Mouse (Mus musculus) left cerebral cortex, adult 11 months (tissue): ENCODE measurements around the gene Fads6.

Source experiments
- DNase-seq: peaks from one replicate; pipeline ENCODE4 v3.0.0; 2022; ENCODE audit warnings: low spot score

Gene Fads6

DNA sequence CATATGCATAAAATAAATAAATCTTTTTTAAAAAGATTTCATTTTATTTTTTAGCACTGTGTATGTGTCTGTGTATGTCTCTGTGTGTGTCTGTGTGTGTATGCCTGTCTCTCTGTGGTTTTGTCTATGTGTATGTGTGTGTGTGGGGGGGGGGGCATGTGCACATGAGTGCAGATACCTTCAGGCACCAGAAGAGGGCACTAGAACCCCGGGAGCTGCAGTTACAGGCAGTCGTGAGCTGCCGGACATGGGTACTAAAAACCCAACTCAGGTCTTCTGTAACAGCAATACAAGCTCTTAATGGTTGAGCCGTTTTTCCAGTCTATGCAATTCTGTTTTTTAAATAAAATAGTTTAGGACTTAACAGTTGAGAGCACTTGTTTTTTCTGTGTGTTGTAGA, 3.3 kb upstream of the Fads6 start:
- DNase-seq, result no peak

DNA sequence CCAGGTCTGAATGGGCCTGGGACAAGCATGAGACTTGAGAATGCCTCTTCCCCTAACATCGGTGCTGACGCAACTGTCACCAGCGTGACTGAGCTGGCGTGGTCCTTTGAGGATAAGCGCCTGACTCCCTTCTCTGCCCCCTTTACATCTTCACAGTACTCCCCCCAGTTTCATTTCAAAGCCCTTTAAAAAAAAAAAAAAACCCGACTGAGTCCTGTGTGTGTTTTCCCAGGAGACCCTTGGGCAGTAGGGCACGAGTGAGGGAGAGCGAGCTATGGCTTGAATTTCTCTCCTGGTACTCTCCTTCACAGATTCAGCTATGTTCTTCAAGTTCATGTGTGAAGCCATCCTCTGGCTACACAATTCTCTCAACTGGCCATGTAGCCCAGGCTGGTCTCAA, 697 bp upstream of the Fads6 start:
- no peak for DNase-seq

DNA sequence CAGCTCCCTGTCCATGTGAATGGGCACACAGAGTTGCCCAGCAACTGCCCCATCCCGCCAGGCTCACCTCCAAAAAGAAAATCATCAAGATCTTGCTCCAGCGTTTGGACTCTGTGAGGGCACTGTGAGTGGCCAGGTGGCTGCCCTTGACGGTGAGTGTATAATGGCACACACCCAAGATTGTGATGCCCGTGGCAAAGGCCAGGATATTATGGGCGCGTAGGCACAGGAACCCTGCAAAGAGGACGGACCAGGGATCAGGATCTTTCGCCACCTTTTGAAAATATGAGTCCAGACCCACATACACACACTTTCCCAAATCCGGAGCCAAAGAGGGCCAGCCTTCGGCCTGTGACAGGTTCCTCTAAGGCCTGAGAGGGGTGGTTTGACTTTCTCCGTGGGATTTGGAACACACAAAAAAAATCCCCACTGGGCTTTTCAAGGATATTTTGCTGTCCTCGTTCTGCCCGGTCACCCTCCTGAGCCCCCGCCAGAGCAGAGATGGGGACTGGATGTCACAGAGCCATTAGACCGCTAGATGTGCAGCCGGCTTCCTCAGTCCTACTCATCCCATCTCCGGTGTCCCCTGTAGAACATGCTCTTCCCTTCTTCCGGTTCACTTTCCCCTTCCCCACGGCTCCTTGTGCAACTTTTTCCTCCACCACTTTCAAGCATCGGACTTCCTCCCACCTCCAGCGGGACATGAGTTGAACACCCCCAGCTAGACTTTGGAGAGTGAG, 822 bp downstream of the Fads6 start:
- no peak for DNase-seq

DNA sequence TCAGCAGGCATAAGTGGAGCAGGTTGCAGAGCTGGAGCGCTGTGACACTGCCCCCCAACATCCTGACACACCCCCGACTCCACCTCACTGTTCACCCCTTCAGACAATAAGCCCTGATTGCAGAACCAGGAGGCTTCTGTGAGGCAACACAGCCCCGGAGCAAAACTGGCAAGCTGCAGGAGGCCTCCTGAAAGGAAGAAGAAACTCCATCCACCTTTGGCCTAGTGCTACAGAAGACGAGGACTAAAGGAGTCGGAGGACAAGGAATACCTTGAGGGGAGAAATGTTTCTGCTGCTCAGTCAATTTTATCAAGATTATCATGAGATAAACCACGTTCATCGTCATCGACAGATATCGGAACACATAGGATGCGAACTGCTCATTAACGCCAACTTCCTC, 1.5 kb downstream of the Fads6 start:
- no peak for DNase-seq

DNA sequence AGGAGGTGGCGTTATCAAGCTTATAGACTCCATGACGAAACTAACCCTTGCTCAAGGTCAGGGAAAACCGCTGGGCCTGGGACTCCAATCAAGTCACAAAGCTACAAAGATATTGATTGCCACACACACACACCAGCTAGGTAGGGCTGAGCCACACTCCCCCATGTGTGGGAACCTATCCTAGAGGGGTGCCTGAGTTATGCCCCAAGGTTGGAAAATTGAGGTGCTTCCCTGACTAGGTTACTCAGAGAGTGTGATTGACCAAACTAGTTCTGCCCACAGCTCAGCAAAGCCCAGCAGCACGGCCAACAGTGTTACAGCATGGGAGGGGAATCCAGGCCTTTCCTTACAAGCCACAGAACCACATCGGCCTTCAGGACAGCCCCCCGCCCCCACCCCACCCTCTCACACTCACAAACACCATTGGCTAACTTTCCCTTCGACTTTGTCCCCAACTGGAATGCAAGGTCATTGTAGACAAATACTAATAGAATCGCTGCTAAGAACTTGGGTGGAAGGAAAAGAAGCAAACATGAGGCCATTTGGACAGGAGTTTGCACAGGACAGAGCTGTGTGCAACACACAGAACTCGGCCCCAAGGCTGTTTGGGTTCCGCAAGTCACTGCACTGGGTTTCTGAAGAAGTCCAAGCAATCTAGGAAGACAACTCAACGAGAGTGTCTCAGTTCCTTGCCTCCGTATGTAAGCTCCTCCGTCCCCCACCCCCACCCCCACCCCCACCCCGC, 4.7 kb downstream of the Fads6 start:
- no peak for DNase-seq

DNA sequence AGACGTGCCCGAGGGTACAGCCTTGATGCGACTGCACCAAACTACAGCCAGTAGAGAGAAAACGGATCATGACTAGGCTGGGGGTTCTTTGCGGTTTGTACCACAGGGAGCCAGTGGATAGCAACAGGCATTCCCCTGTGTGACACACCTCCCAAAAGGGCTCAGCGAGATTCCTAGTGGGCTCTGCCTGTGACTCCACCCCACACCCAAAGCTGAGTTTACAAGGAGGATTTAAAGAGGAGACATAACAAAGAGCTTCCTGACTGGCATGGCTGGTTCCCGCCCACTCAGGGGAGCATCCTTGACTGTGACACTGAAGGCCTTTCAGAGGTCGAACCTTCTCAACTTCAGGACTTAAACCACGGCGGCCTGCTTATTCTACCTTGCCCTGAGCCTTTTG, 6.0 kb downstream of the Fads6 start:
- no peak for DNase-seq

DNA sequence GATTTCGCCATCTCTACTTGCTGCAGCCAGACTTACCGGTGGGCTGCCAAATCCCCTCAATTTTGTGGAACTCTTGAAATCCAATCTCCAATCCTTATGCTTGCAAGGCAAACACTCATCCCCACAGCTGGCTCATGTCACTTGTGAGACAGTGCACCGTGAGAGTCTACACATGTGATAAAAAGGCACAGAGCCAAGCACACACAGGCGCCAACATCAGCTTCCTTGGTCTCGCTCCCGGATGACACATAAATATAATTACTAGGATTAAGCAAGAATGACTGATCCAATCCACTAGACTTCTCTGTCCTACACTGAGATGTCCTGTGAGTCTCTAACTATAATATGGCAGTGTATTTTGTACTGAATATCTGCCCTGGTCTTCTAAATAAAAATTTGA, 6.5 kb downstream of the Fads6 start:
- DNase-seq, result no peak

DNA sequence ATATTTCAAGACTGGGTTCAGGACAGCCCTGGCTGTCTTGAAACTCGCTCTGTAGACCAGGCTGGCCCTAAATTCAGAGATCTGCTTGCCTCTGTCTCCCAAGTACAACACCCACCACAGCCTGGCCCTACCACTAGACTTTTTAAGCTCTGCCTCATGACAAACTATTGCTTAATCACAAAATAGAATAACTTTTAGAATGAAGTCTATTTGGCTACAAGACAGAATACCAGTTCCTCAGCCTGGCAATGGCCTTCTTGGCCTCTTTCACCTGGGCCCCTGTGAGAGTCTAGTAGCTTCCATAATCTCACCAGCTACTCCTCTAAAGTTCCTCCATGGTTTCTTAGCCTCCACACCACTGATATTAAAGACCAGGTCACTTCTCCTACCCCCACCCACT, 7.1 kb downstream of the Fads6 start:
- DNase-seq, result no peak

DNA sequence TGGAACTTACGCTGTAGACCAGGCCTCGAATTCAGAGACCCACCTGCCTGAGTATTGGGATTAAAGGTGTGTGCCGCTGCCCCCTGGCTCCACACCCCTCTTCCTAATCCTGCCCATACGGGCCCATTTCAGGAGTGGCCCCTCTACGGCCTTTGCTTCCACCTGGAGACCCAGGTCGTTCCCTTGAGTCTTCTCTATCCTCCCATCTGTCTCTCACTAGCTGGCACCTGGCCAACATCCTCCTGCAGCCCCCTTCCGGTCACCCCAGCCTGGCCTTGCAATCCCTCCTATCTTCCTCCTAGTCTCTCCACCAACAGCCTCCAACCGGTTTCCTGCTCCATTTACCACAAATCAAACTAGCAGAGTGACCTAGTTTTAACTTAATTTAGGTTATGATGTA, 7.6 kb downstream of the Fads6 start:
- no peak for DNase-seq

DNA sequence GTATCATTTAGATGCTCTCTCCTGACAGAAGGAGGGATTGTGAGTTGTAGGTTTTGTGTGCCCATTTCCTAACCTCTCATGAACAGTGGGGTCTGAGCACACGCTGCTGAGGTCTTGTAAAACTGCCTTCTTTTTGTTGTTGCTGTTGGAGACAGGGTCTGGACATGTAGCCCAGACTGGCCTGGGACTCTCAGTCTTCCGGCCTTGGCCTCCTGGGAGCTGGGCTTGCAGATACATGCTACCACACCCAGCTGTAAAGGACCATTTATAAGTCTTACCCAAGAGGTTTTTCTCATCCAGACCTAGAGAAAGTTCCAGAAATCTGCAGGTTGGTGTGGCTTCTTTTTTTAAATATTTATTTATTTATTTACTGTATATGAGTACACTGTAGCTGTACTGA, 9.2 kb downstream of the Fads6 start:
- DNase-seq, result no peak

DNA sequence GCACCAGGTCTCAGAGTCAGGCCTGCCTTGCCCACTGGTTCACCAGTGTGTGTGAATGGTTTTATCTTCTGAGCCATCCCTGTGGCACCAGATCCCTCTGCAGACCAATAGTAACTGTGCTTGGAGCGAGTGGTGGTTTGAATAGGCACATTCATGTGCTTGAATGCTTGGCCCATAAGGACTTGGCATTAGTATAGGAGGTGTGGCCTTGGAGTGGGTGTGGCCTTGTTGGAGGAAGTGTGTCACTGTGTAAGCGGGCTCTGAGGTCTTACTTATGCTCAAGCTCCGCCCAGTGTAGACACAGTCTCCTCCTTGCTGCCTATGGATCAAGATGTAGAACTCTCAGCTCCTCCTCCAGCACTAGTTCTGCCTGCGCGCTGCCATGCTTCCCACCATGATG, 10.1 kb downstream of the Fads6 start:
- no peak for DNase-seq

DNA sequence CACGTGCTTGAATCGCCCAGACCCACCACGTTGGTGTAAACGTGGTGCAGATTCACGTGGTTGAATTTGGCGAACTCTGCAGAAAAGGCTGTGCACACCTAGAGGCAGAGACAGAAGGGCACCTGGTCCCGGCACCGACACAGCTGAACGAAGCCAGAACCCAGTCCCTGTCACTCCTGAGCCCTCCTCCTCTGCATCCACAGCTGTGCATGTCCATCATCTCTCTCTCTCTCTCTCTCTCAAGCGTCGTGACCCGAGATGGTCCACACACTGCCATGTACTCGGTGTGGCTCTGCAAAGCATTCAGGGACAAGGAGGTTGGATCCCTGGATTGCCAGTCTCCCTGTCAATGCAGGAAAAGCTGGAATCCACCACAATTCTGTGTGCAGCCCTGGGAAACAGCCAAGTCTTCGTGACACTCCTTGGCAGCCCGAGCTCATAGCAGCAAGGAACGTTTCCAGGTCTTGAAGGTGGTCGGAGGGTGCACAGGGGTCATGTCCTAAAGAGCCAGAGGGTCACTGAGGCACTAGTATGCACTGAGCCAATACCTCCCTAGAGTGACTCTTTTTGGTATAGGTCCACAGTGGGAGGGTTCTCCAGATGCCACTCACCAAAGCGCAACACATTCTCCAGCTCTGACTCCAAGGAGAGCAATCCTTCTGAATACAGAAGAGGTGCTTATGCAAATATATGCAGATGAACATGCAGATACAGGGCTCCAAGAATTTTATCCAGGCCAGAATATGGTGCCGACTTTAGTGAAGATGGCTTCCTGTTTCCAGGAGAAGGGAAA, 11.1 kb downstream of the Fads6 start:
- no peak for DNase-seq

DNA sequence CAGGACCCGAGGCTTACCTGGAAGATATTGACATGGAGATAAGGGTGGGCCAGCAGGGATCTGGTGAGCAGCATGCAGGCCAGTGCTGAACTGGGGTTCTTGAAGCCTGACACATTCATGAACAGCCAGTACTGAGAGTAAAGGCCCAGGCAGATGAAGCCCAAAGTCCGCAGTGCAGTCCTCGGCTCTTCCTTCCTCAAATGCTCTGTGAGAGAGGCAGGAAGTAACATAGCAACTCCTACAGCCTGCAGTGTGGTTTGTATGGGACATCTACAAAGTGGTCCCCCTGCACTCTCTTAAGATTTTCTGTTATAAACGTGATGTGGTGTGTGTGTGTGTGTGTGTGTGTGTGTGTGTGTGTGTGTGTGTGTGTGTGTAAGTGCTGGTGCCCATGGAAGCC, 12.2 kb downstream of the Fads6 start:
- no peak for DNase-seq

DNA sequence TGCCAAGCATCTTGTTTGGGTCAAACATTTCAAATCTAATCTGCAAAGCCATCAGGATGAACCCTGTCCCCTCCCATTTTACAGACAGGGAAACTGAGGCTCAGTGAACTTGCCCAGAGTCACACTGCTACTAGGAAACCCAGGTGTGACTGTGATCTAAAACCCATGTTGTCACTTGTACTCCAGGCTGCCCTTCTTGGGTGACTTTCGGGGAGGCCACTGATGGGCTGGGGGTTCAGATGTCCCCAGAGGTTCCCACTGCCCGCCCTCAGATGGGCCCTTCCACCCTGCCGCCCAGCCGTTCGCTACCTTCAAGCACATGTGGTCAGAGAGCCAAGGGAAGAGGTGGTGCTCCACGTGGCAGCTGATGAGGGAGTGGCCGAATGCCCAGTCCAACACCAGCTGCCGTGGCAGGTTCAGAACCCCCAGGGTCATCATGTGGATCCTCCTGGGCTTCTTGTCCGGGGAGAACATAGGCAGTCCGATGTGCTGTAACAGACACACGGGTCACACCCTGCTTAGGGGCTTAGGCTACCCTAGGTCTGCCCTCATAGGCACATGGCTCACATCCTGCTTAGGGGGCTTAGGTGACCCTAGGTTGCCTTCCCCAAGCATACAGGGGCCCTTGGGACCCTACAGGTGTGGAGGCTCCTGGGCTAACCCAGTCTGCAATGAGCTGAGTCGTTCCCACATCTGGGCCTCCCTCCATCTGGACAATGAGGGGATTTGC, 13.4 kb downstream of the Fads6 start:
- DNase-seq, result no peak

DNA sequence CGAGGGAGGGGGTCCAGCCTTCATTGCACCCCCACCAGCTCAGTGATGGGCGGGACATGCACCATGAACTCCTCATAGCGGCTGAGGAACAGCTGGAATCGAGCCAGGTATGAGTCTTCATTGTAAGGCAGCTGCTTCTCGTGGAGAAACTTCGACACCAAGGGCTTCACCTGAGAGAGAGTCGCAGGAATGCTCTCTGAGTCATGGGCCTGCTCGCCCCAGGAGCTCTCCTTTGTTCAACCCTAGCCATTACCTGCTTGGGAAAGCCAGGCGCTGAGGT, 14.0 kb downstream of the Fads6 start:
- DNase-seq, result no peak

DNA sequence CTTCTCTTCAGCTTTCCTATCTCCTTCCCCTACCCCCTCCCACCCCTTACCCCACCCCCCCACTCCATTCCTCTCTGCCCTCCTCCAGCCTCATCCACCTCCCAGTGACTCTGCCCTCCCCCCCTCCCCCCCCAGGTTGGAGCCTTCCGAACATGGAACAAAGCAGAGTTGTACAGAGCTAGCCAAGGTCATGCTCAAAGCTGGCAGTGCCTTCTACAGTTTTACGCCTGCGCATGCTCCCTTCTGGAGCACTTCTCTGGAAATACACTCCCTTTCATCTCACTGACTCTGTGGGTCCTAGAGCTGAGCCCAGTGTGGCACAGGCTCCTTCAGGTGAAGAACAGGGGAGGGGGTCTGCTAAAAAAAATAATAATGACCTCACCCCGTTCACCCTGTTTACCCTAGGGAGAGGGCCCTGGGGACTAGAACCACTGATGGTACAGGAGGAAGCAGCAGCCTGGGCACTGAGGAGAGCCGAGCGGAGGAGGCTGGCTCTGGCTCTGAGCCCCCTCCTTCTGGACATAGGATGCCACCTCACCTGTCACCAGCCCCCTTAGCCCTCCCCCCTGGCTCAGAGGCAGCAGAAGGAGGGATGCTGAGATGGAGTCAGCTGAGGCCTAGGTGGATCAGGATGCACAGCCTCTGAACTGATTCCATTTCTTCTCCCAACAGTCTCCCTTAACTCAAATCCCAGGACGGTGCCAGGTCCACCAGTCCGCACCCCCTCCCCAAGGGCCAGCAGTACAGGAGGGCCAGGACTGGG, 14.6 kb downstream of the Fads6 start:
- DNase-seq, result no peak

DNA sequence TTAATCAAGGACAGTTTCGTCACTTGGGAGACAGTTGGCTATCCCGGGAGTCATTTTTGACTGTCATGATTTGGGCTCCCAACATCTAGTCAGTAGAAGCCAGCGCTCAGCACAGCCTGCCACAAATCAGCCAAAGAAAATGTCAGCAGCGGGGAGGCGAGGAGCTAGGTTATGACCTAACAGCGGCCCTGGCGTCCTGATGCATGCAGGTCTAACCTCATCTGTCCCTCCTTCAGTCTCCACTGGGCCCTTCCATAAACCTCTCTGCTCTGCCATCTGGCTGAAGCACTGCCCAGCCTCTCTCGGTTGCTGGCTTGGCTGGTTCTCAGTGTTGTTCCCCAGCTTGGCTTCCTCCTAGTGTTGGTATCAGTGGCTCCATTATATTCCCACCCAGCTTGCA, 15.2 kb downstream of the Fads6 start:
- no peak for DNase-seq

DNA sequence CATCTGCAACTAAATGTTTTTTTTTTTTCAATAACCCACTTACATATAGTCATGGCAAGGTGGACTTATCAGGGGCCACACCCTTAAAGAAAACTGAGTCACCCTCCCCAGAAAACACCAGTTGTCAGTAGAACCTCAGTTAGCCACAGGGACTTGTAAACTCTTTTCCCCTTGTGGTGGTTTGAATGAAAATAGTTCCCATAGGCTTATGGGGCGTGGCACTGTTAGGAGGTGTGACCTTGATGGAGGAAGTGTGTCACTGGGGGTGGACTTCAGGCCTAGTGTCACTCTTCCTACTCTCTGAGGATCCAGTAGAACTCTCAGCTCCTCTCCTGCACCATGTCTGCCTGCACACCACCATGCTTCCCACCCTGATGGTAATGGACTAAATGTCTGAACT, 17.7 kb downstream of the Fads6 start:
- no peak for DNase-seq

DNA sequence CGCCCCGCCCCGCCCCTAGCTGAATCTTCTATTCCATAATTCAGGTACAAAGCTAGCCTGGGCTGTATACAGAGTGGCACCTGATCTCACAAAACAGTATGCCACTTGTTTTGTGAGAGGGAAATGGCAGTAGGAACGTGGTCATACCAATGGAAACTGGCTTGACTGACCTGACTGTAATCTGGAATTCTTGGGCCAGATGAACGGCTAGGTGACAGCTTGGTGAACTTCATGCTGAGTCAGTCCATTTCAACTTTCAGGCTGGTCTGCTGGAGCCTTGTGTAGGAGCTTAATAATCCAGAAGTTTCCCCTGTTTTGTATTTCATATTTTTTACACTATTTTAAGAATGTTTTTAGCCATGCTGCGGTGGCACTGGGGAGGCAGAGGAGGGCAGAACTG, 19.3 kb downstream of the Fads6 start:
- no peak for DNase-seq

DNA sequence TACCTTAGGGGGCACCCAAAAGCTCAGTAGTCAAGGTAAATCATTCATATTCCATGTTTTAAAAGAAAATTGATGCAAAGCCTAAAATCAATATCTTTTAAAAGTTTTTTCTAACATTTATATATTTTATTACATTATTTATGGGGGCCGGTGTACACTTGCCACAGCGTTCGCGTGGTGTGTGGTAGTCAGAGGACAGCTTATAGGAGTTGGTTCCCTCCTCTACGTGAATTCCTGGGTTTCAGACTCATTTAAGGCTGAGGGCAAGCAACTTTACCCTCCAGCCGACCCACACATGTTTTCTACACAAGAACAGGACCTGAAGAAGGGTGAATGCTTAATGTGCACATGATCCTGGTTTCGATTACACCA, 19.9 kb downstream of the Fads6 start:
- DNase-seq, result no peak

DNA sequence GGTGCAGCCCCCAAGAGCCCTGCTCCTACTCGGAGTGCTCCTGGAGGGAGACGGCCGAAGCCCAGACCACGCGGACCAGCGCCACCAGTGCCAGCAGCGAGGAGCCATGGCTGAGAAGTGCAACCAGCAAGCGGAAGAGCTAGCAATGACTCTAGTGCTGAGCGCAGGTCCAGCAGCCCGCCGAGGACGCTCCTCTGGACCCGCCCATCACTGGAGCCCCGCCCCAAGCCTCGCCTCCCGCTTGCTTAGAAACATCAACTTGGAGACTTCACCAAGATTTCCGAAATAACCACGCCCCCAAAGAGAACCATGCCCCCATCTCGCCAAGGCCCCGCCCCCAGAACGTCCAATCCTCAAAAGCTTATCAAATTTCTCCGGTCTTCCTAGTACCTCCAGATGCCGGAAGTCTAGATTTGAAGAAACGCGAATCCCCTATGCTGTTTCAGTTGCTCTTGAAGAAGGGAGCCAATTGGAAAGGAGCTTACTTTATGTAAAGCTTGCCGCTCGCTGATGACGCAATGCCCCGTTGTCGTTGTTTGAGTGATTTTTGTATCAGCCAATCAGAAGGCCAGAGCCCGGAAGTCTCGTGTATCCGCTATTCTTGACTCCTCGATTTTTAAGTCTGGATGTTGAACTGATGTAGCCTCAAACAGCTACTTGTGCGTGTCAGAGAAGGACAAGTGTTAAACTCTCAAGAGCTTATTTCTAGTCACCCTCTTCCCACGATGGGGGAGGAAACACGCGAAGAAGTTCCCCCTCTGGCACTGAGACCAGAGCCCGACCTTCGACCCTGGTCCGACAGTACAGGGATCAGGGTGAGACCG, 20.5 kb downstream of the Fads6 start, which contains the start of gene Fdxr:
TSS of gene Fdxr (minus strand) at position 271 of the 824 bp plus-strand sequence.
- peak; percentile 98 for DNase-seq
